Mouse (Mus musculus) neural tube, embryonic 14.5 days (tissue): ENCODE results near the gene Smoc1. TPM values are rescaled to one million over a fixed set of nuclear protein-coding genes. Genes with fewer than 3 reads are reported as not detected.

Source experiments
- ATAC-seq: fragments of 200-750 bp; cut with Nextera tagmentation; 2 replicates; pipeline ENCODE4 v1.8.0; 2017; ENCODE audit warnings: low read depth, mild to moderate bottlenecking, moderate TSS enrichment, moderate library complexity
- H3K27ac ChIP-seq: fragments of 300-500 bp; sonication (generic); 2 replicates; pipeline ENCODE4 v1.5.1; 2014; ENCODE audit warnings: low read depth, mild to moderate bottlenecking, control low read depth, low read length, moderate library complexity, mixed read lengths
- H3K27me3 ChIP-seq: fragments of 300-500 bp; sonication (generic); 2 replicates; pipeline ENCODE4 v1.6.1; 2014; ENCODE audit warnings: low read length; ENCODE audit not compliant: control insufficient read depth, insufficient read depth
- H3K36me3 ChIP-seq: fragments of 300-500 bp; sonication (generic); 2 replicates; pipeline ENCODE4 v1.6.1; 2014; ENCODE audit warnings: low read length, mixed read lengths; ENCODE audit not compliant: control insufficient read depth, insufficient read depth
- H3K4me1 ChIP-seq: fragments of 300-500 bp; sonication (generic); 2 replicates; pipeline ENCODE4 v1.6.1; 2014; ENCODE audit warnings: low read length; ENCODE audit not compliant: control insufficient read depth, insufficient read depth
- H3K4me2 ChIP-seq: fragments of 300-500 bp; sonication (generic); 2 replicates; pipeline ENCODE4 v1.6.1; 2014; ENCODE audit warnings: mild to moderate bottlenecking, low read depth, low read length, control low read depth
- H3K4me3 ChIP-seq: fragments of 300-500 bp; sonication (generic); 2 replicates; pipeline ENCODE4 v1.5.1; 2014; ENCODE audit warnings: low read depth, low read length, control low read depth, mixed read lengths
- H3K9ac ChIP-seq: fragments of 300-500 bp; sonication (generic); replicated peaks from 2 replicates; pipeline ENCODE4 v1.6.1; 2014; ENCODE audit warnings: low read depth, mild to moderate bottlenecking, control low read depth, low read length, mixed read lengths
- H3K9me3 ChIP-seq: fragments of 300-500 bp; sonication (generic); 2 replicates; pipeline ENCODE4 v1.6.1; 2016; ENCODE audit warnings: low read length; ENCODE audit not compliant: control insufficient read depth
- WGBS: fragments of 180-500 bp; shearing (Covaris S2); extraction: QIAGEN DNeasy Blood & Tissue Kit; methylation state at CpG from one replicate; pipeline ENCODE4 v1.1.7; 2014; 5-methylcytosine and 5-hydroxymethylcytosine counted together
- polyA plus RNA-seq: library from polyadenylated mRNA; unstranded; fragments of >200 nt; fragmentation: Nextera tagmentation; extraction: Ambion mirVana; gene quantifications from 2 replicates; pipeline ENCODE4 v1.2.1, GENCODE M21; 2014

Gene Smoc1
- polyA plus RNA-seq, 1 experiment from 2014 or later: 10.1 TPM

DNA sequence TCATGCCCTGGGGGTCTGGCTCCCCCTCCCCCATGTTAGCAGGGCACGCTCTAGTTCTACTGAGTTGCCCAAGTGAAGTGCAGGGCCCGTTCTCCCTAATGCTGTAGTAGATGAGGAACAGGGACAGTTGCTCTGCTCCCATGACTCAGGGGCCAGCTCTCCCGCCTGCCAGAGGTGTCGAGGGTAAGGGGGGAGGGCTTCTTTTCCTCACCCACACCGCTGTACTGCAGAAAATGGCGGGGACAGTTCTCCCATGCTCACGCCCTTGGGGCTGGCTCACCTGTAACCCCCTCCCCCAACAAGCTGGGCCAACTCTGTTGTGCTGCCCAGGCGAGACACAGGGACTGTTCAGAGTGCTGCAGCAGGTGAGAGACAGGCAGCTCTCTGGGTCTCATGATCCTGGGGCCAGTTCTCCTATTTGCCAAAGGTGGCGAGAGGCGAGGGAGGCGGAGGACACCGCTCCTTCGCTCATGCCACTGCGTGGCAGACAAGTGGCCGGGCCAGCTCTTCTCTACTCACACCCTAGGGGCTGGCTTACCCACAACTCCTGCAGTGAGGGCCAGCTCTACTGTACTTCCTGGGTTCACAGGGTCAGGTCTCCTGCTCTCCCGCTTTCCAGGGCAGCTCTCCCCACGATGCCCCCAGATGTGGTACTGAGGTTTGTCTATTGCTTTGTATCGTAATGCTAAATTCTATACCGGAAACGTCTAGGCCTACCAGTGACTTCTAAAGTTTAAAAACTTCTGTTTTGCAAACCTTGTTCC, 7.9 kb upstream of the Smoc1 start:
- H3K4me2 ChIP-seq: no peak overlapping the region
- no peak for ATAC-seq
- H3K27ac ChIP-seq: no peak overlapping the region
- H3K4me3 ChIP-seq: no peak overlapping the region
- no peaks in the 10 kb centered on the region for H3K27me3 ChIP-seq
- no peaks in the 10 kb centered on the region for H3K36me3 ChIP-seq
- H3K9me3 ChIP-seq: no peaks in the 10 kb centered on the region
- 86% methylated on average over 20 of the region's 20 CpGs for whole genome bisulfite sequencing
- H3K9ac ChIP-seq: no peak overlapping the region
- no peaks in the 10 kb centered on the region for H3K4me1 ChIP-seq

DNA sequence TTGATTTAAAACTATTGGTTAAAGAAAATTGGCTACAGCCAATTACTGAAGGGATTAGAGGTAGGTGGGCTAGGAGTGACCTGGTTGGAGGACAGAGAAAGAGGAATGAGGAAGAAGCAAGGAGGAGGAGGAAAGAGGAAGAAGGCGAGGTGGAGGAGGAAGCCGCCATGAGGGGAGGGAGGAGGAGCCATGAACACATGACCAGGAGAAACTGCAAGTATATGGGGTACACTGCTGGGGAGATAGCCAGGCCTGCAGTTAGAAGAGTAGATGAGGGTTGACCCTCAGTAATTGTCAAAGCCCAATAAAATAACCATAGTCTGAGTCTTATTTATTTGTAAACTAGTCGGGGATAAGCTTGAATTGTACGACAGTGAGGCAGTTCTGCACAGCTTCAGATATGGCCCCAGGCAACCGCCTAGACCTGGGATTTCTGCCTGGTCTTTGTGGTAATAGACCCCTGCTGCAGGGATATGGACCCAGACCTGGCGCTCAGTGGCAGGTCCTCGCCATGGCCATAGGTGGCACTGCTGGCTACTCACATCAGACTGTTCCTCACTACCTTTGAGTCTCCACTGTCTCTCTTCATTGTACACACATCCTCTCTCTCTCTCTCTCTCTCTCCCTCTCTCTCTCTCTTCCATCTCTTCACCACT, 7.2 kb upstream of the Smoc1 start:
- no peaks in the 10 kb centered on the region for H3K36me3 ChIP-seq
- no peaks in the 10 kb centered on the region for H3K4me1 ChIP-seq
- no peaks in the 10 kb centered on the region for H3K9me3 ChIP-seq
- H3K9ac ChIP-seq: no peak overlapping the region
- no peak overlapping the region for H3K27ac ChIP-seq
- H3K4me3 ChIP-seq: no peak overlapping the region
- no peaks in the 10 kb centered on the region for H3K27me3 ChIP-seq
- WGBS: 90% methylated on average over 7 of the region's 7 CpGs
- no peak overlapping the region for H3K4me2 ChIP-seq
- no peak for ATAC-seq

DNA sequence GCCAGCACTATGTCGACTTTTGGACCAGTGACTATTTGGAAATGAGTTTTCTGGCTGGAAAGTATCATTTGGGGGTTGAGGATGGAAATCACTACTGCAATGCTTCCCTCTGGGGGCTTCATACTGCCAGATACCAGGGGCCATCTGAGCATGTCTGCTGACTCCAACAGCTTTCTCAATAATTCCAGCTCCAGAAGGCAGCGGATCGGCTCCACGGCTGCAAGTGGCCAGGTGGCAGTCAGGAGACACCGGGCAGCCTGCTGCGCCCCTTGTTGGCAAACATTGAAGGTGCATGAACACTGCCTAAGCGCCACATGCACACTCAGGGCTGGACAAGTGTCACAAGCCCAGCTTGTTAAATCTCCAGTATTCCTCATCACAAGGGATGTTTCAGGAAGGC, 2.2 kb upstream of the Smoc1 start:
- Histone ChIP-seq H3K4me1 (peaks cover 15% of the 10 kb centered on the region; the same call in 1 of the 2 replicates), H3K4me2 (no peak overlapping the region), H3K9ac (no peak overlapping the region), H3K27ac (no peak overlapping the region), H3K9me3 (no peaks in the 10 kb centered on the region), H3K36me3 (no peaks in the 10 kb centered on the region), H3K27me3 (no peaks in the 10 kb centered on the region), H3K4me3 (no peak overlapping the region)
- no peak for ATAC-seq
- WGBS: 80% methylated on average over 7 of the region's 7 CpGs

DNA sequence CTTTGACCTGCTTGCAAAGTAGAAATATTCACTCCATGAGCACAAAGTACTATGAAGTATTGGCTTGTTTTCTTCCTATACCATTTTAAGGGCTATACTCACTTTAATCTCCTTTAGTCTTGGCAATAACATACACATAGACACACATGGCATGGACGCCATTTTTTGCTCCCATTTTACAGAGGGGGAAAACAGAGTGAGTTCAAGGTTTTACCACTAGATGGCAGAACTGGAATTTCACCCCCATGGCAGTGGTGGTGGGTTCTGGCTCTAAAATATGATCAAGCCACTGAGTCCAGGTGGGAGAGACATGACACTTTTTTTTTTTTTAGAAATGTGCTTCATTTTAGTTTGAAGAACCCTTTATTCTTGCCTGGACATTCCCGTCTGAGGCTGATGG, 1.6 kb upstream of the Smoc1 start:
- no peaks in the 10 kb centered on the region for H3K9me3 ChIP-seq
- H3K36me3 ChIP-seq: no peaks in the 10 kb centered on the region
- 77% methylated on average over 2 of the region's 2 CpGs for WGBS
- no peak overlapping the region for H3K27ac ChIP-seq
- H3K4me1 ChIP-seq: peaks cover 15% of the 10 kb centered on the region; the same call in 1 of the 2 replicates
- no peak overlapping the region for H3K9ac ChIP-seq
- H3K4me3 ChIP-seq: no peak overlapping the region
- no peaks in the 10 kb centered on the region for H3K27me3 ChIP-seq
- no peak overlapping the region for H3K4me2 ChIP-seq
- no peak for ATAC-seq

- peak; percentile 84 for ATAC-seq
- H3K9me3 ChIP-seq: no peaks in the 10 kb centered on the region
- H3K9ac ChIP-seq: peak overlapping the region; percentile 72
- peaks cover 15% of the 10 kb centered on the region; the same call in 1 of the 2 replicates for H3K4me1 ChIP-seq
- no peaks in the 10 kb centered on the region for H3K36me3 ChIP-seq
- no peaks in the 10 kb centered on the region for H3K27me3 ChIP-seq
- peak overlapping the region; percentile 28; the same call in 1 of the 2 replicates for H3K27ac ChIP-seq
- H3K4me2 ChIP-seq: peak overlapping the region; percentile 92
- 1% methylated on average over 43 of the region's 45 CpGs for WGBS
- peak overlapping the region; percentile 68 for H3K4me3 ChIP-seq
These were observed 661 bp downstream of the Smoc1 start for GRCm38 (mm10) chr12:81026995-81027942.

DNA sequence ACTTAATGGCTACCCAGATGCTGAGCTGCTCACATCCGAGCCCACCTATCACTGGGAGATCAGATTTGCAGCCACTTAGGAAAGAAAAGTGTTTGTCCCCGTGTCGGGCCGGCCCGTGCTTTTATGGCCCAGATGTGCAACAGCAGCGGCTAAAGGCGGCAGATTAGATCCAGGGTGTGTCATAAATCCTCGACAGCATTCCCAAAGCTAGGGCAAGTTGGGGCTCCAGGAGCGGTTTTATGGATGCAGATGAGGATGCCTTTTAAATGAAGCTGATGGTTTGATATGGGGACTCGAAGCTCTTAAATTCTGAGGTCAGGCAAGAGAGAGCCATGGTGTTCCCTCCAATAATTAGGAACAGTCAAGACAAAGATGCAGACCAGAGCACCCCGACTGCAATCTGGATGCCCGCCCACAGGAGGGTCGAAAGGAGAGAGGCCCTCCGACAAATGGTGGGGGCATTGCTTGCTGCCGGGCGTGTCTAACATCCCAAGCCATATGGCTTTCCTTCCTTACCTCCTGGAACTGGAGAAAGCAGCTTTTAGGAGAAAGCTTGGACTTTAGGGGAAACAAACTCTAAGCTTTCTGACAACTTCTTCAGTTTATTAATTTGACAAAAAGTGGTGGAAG, 1.8 kb downstream of the Smoc1 start:
- H3K27ac ChIP-seq: no peak overlapping the region

GRCm38 (mm10) chr12:81029731-81030130, 3.1 kb downstream of the Smoc1 start:
- 69% methylated on average over 4 of the region's 4 CpGs for WGBS
- no peak overlapping the region for H3K4me3 ChIP-seq
- no peak overlapping the region for H3K9ac ChIP-seq
- no peak for ATAC-seq
- H3K27ac ChIP-seq: no peak overlapping the region
- no peaks in the 10 kb centered on the region for H3K36me3 ChIP-seq
- no peaks in the 10 kb centered on the region for H3K27me3 ChIP-seq
- no peak overlapping the region for H3K4me2 ChIP-seq
- no peaks in the 10 kb centered on the region for H3K9me3 ChIP-seq
- peaks cover 19% of the 10 kb centered on the region; the same call in 1 of the 2 replicates for H3K4me1 ChIP-seq

More for the DNA sequence above, 1.8 kb downstream of the Smoc1 start:
- H3K4me2 ChIP-seq: peak overlapping the region; percentile 92
- no peak for ATAC-seq
- no peaks in the 10 kb centered on the region for H3K36me3 ChIP-seq
- peak overlapping the region; percentile 68 for H3K4me3 ChIP-seq
- no peaks in the 10 kb centered on the region for H3K27me3 ChIP-seq
- 0 out of 2 replicates have a peak overlapping the region, but pooled peaks have one; percentile 3 for H3K9ac ChIP-seq
- H3K4me1 ChIP-seq: peaks cover 16% of the 10 kb centered on the region; the same call in 1 of the 2 replicates
- 3% methylated on average over 16 of the region's 16 CpGs for WGBS
- no peaks in the 10 kb centered on the region for H3K9me3 ChIP-seq

- no peak overlapping the region for H3K4me2 ChIP-seq
- H3K27ac ChIP-seq: no peak overlapping the region
These were observed 5.0 kb downstream of the Smoc1 start for GRCm38 (mm10) chr12:81031579-81031978.

More at GRCm38 (mm10) chr12:81031579-81031978, 5.0 kb downstream of the Smoc1 start:
- no peak overlapping the region for H3K4me3 ChIP-seq
- peaks cover 16% of the 10 kb centered on the region; the same call in 1 of the 2 replicates for H3K4me1 ChIP-seq
- H3K27me3 ChIP-seq: no peaks in the 10 kb centered on the region
- no peak overlapping the region for H3K9ac ChIP-seq
- no peaks in the 10 kb centered on the region for H3K36me3 ChIP-seq
- ATAC-seq: no peak
- H3K9me3 ChIP-seq: no peaks in the 10 kb centered on the region
- WGBS: 81% methylated on average over 7 of the region's 7 CpGs
